ENCODE assay signal across 16 mouse cellular contexts in the genomic region with DNA sequence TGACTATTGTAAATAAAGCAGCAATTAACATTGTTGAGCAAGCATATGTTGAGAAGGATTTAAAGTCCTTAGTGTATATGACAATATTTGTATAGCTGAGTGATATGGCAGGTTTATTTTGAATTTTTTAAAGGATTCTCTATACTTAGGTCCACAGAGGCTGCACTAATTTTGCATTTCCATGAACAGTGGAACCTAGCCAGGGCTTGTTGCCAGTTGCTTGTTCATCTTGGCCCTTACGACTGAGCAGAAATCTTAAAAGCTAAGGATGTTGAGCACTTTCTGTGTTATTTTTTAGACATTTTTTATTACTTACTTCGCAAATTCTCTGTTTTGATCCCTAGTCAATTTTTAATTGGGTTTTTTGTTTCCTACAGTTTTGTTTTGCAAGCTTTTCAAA.
A peak's percentile ranks its signal among the peaks of the same experiment; 100 is the strongest.
DNase-seq lines count a peak whose midpoint lies in the region.
"Had no signal": no experiment of that assay in that cellular context is flagged by ENCODE, and none has a peak within 500 bp of the region (broad histone marks: within the 10 kb centered on the region; RNA-seq: fewer than 3 reads in every experiment).

No protein-coding gene starts in this region.

- intact Hi-C loops in gastrocnemius, postnatal 14 days (cut with DNase I; ENCODE audit: low total_unique reads): no loop called here

- peak; percentile 36 to 42 for DNase-seq in cerebellum, postnatal 36 days
- DNase-seq in cerebellum, adult 9-11 months: no peak
- DNase-seq in gastrocnemius, postnatal 14 days: peak; percentile 16
- no peak for DNase-seq in gastrocnemius, postnatal 25 days
- DNase-seq in right cerebral cortex, adult 2 months (ENCODE audit: low spot score in 2 of 2): peak; percentile 3 to 5
- no peak for DNase-seq in right cerebral cortex, postnatal 36 days (ENCODE audit: low spot score in 2 of 2)
- peak; percentile 6 for DNase-seq in brain, embryonic 18.5 days (ENCODE audit: low read depth, low spot score)
- DNase-seq: adrenal gland, adult 8-10 months; B cell, adult 2 months; heart, postnatal 4 days; kidney, adult 8-10 months; kidney, postnatal 10 days; liver, postnatal 0 days; lung, postnatal 14 days; thymus, adult 2 months; thymus, postnatal 4 days had no signal

Comparison
In these comparisons a context has a peak if more than half of its experiments do, and no peak if none do; other contexts are left out.
1. DNase-seq: peak in cerebellum, postnatal 36 days (2 of 2), gastrocnemius, postnatal 14 days (single experiment), right cerebral cortex, adult 2 months (2 of 2) and brain, embryonic 18.5 days (single experiment); none in cerebellum, adult 9-11 months (single experiment), gastrocnemius, postnatal 25 days (single experiment) and right cerebral cortex, postnatal 36 days (0 of 2).